ENCODE assay signal across 18 mouse cellular contexts in the genomic region with DNA sequence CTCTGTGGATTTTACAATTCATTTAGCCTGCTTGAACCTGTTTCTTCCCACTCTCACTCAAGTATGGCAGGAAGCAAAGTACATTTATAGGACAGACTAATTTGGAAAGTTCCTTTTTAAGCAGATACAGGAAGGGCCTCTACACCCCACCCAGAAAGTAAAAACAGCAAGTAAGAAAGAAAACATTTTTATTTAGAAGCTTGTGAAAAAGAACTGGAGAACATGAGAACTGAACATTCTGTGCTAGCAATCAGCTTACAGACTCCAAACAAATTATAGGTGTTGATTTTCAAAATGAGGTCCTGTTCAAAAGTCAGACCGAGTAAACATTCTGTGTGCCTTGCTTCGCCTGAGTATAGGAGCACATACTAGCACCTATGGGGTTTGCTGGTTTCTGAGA. TPM values are rescaled to one million over a fixed set of nuclear protein-coding genes. Genes with fewer than 3 reads are reported as not detected.
DNase-seq lines count a peak whose midpoint lies in the region; ATAC-seq and TF ChIP-seq lines count a peak whose summit lies in the region.
"Had no signal": no experiment of that assay in that cellular context is flagged by ENCODE, and none has a peak within 500 bp of the region (broad histone marks: within the 10 kb centered on the region; RNA-seq: fewer than 3 reads in every experiment).

No protein-coding gene starts in this region.

- TF ChIP-seq POLR2A in kidney, adult 2 months (IDR thresholded peaks at IDR 0.05; ENCODE audit: low read depth, low read length): no peak

- no peak overlapping the region for H3K4me3 ChIP-seq in kidney, adult 2 months (ENCODE audit: insufficient read depth, low read depth, low read length)
- no peak overlapping the region for H3K4me3 ChIP-seq in kidney, embryonic 15.5 days (replicated peaks)
- H3K4me3 ChIP-seq in lung, postnatal 0 days (ENCODE audit: low read depth, low read length): no peak overlapping the region
- H3K4me3 ChIP-seq in forebrain, postnatal 0 days (ENCODE audit: low read depth, low read length): no peak overlapping the region
- H3K4me3 ChIP-seq: hindbrain, embryonic 10.5 days; liver, embryonic 12.5 days; neural tube, embryonic 12.5 days had no signal

- 76% methylated on average over 2 of the region's 2 CpGs for WGBS in kidney, adult 2 months
- WGBS in kidney, embryonic 15.5 days: 73% methylated on average over 2 of the region's 2 CpGs
- 52% methylated on average over 2 of the region's 2 CpGs for WGBS in lung, postnatal 0 days
- WGBS in forebrain, postnatal 0 days: 84% methylated on average over 2 of the region's 2 CpGs

- no peaks in the 10 kb centered on the region for H3K27me3 ChIP-seq in kidney, adult 2 months (replicated peaks; ENCODE audit: control insufficient read depth, insufficient read depth, low read length)
- H3K27me3 ChIP-seq in kidney, embryonic 15.5 days: no peaks in the 10 kb centered on the region
- H3K27me3 ChIP-seq in lung, postnatal 0 days (replicated peaks; ENCODE audit: insufficient read depth, low read length): no peaks in the 10 kb centered on the region
- H3K27me3 ChIP-seq in forebrain, postnatal 0 days (ENCODE audit: insufficient read depth, low read length): no peaks in the 10 kb centered on the region
- H3K27me3 ChIP-seq: liver, embryonic 12.5 days; neural tube, embryonic 12.5 days had no signal

- no peak overlapping the region for H3K4me2 ChIP-seq in kidney, embryonic 15.5 days
- no peak overlapping the region for H3K4me2 ChIP-seq in lung, postnatal 0 days (replicated peaks; ENCODE audit: low read depth, low read length)
- H3K4me2 ChIP-seq in forebrain, postnatal 0 days (ENCODE audit: low read depth): no peak overlapping the region
- H3K4me2 ChIP-seq: liver, embryonic 12.5 days; neural tube, embryonic 12.5 days had no signal

- no peak for TF ChIP-seq CTCF in kidney, adult 2 months (conservative IDR thresholded peaks at IDR 0.05; ENCODE audit: insufficient read depth, insufficient read length, low read depth, low read length)
- no peak for TF ChIP-seq CTCF in lung, postnatal 0 days (IDR thresholded peaks at IDR 0.05)
- no peak for TF ChIP-seq CTCF in forebrain, postnatal 0 days (IDR thresholded peaks at IDR 0.05; ENCODE audit: low read depth)

- no peaks in the 10 kb centered on the region for H3K4me1 ChIP-seq in kidney, adult 2 months (ENCODE audit: control insufficient read depth, insufficient read depth, low read length)
- H3K4me1 ChIP-seq in kidney, embryonic 15.5 days: no peaks in the 10 kb centered on the region
- no peaks in the 10 kb centered on the region for H3K4me1 ChIP-seq in lung, postnatal 0 days (ENCODE audit: insufficient read depth, low read depth, low read length)
- H3K4me1 ChIP-seq in forebrain, postnatal 0 days (ENCODE audit: insufficient read depth): no peaks in the 10 kb centered on the region
- H3K4me1 ChIP-seq: hindbrain, embryonic 10.5 days; liver, embryonic 12.5 days; neural tube, embryonic 12.5 days had no signal

- no peak overlapping the region for H3K9ac ChIP-seq in kidney, embryonic 15.5 days
- no peak overlapping the region for H3K9ac ChIP-seq in lung, postnatal 0 days (replicated peaks; ENCODE audit: low read depth)
- H3K9ac ChIP-seq in forebrain, postnatal 0 days: no peak overlapping the region
- H3K9ac ChIP-seq: liver, embryonic 12.5 days; neural tube, embryonic 12.5 days had no signal

- ATAC-seq in kidney, embryonic 15.5 days (replicated peaks; ENCODE audit: low FRiP score): no peak
- peak; percentile 19; the same call in 1 of the 2 replicates for ATAC-seq in lung, postnatal 0 days
- ATAC-seq in forebrain, postnatal 0 days: no peak
- ATAC-seq: inflammation-experienced regulatory T-cells, adult 6 months; liver, embryonic 12.5 days had no signal

- H3K36me3 ChIP-seq in kidney, adult 2 months (ENCODE audit: control insufficient read depth, insufficient read depth, low read length): no peaks in the 10 kb centered on the region
- no peaks in the 10 kb centered on the region for H3K36me3 ChIP-seq in kidney, embryonic 15.5 days
- H3K36me3 ChIP-seq in lung, postnatal 0 days (ENCODE audit: insufficient read depth, low read length): no peaks in the 10 kb centered on the region
- H3K36me3 ChIP-seq in forebrain, postnatal 0 days (ENCODE audit: insufficient read depth): no peaks in the 10 kb centered on the region
- H3K36me3 ChIP-seq: hindbrain, embryonic 10.5 days; liver, embryonic 12.5 days; neural tube, embryonic 12.5 days had no signal

- peak; percentile 61 for DNase-seq in kidney, adult 2 months
- peak; percentile 33 for DNase-seq in lung, postnatal 0 days (ENCODE audit: low spot score)
- no peak for DNase-seq in lung, adult 18-20 months
- peak; percentile 44 for DNase-seq in ZHBTc4 (ENCODE audit: low read depth, low spot score)
- peak; percentile 36 for DNase-seq in induced T-regulatory cell, adult 2 months (ENCODE audit: low read depth)
- DNase-seq in forebrain, postnatal 0 days: no peak
- DNase-seq in adrenal gland, postnatal 4 days (ENCODE audit: low spot score in 2 of 2): no peak
- DNase-seq: adrenal gland, adult 8-10 months; cerebellum, adult 18-20 months; gastrocnemius, postnatal 14 days had no signal

- peak overlapping the region; percentile 71 for H3K27ac ChIP-seq in kidney, adult 2 months (ENCODE audit: insufficient read depth, low read depth, low read length)
- no peak overlapping the region for H3K27ac ChIP-seq in kidney, embryonic 15.5 days
- H3K27ac ChIP-seq in lung, postnatal 0 days (ENCODE audit: low read length): no peak overlapping the region
- H3K27ac ChIP-seq in forebrain, postnatal 0 days (ENCODE audit: low read depth, low read length): no peak overlapping the region
- H3K27ac ChIP-seq: hindbrain, embryonic 10.5 days; liver, embryonic 12.5 days; neural tube, embryonic 12.5 days had no signal

- no peaks in the 10 kb centered on the region for H3K9me3 ChIP-seq in kidney, embryonic 15.5 days (replicated peaks)
- H3K9me3 ChIP-seq in lung, postnatal 0 days (ENCODE audit: low read length): no peaks in the 10 kb centered on the region
- no peaks in the 10 kb centered on the region for H3K9me3 ChIP-seq in forebrain, postnatal 0 days (ENCODE audit: low read length)
- H3K9me3 ChIP-seq: hindbrain, embryonic 10.5 days; liver, embryonic 12.5 days; neural tube, embryonic 12.5 days had no signal

- peak; percentile 95 for TF ChIP-seq EP300 in lung, postnatal 0 days (IDR thresholded peaks at IDR 0.05)

RNA-seq across cellular contexts. Expression of gene Btla, which starts 32.8 kb away (rescaled TPM):
- polyA plus RNA-seq in kidney, adult 2 months (2012; rRNA removed): 0.24 and 1.8 TPM in 2 replicates
- 0.06 and 0.13 TPM in 2 replicates for polyA plus RNA-seq in kidney, embryonic 15.5 days (2015; fragmentation: Nextera tagmentation; extraction: Ambion mirVana)
- polyA plus RNA-seq in lung, postnatal 0 days (2015; fragmentation: Nextera tagmentation; extraction: Ambion mirVana): 0.13 and 0.19 TPM in 2 replicates
- 0.15 and 0.81 TPM in 2 replicates for total RNA-seq in forebrain, postnatal 0 days (2014; rRNA removed)
- polyA plus RNA-seq in forebrain, postnatal 0 days (2015; fragmentation: Nextera tagmentation; extraction: Ambion mirVana): 0.13 and 0.21 TPM in 2 replicates
- total RNA-seq in adrenal gland, postnatal 4 days (2021): under 1 TPM; 0.53 to 0.59 TPM
- total RNA-seq: MEL had no signal
- polyA plus RNA-seq: heart, embryonic 14.5 days; kidney, embryonic 14.5 days had no signal

Comparison
In these comparisons a context has a peak if more than half of its experiments do, and no peak if none do; other contexts are left out.
1. DNase-seq: peak in kidney, adult 2 months (single experiment), lung, postnatal 0 days (single experiment), ZHBTc4 (single experiment) and induced T-regulatory cell, adult 2 months (single experiment); none in lung, adult 18-20 months (0 of 2), forebrain, postnatal 0 days (single experiment) and adrenal gland, postnatal 4 days (0 of 2).